Mouse (Mus musculus) left cerebral cortex, adult 9 months (tissue): Measurements from ENCODE around the gene Olfr125.

Source experiments
- DNase-seq, 2 experiments: peaks; one replicate each; pipeline ENCODE4 v3.0.0; 2022; ENCODE audit warnings: low spot score in 2 of 2

Olfr125 gene

DNA sequence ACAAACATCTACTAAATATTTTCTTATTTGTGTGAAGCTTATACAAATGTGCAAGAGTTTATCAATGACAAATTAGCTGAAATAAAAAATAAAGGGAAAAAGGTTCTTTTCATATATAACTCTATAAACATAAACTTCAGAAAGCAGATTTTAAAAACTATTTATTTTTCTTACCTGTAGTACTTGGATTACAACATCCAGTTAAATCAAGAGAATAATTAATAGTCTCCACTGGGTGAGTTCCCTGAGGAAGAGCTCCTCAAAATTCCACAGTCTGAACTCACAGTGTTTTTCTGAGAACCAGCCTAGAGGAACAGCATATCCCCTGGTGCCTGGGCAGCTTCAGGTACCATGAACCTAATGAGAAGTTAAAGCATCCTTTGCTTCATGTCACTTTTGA lies at the start of gene Olfr125:
Gene Olfr125, plus strand, starts transcription at position 301 of the 400 bp plus-strand sequence.
- no peak for DNase-seq

- no peak for DNase-seq
Observed at GRCm38 (mm10) chr17:37793229-37793628, 39.5 kb upstream of the Olfr125 start, which contains the start of gene Olfr123. TSS of gene Olfr123 (plus strand) at chr17:37793529.

GRCm38 (mm10) chr17:37799588-37799987 lies 33.2 kb upstream of the Olfr125 start, which contains the start of gene Olfr124:
TSS of gene Olfr124 (plus strand) at chr17:37799888.
- no peak for DNase-seq

DNA sequence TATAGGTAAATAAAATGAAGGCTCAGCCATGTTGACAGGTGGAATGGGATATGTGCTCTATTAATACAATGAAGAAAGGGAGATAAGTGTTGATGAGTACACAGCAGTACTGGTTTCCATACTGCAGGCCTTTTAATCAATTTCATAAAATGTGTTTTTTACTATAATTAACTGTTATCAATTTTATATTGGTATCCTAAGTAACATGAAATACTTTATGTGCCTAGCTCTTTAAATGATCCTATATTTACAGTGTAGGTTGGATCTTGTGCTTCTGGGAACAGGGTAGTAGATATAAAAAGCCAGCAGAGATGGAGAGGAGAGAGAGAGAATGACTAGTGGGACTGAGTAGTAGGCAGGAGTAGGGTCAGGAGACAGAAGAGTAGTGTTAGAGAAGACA lies 14.4 kb downstream of the Olfr125 start, which contains the start of gene Olfr126:
Gene Olfr126, plus strand, starts transcription at position 301 of the 400 bp plus-strand sequence.
- DNase-seq = no peak

- no peak for DNase-seq
Observed at GRCm38 (mm10) chr17:37863901-37864300, 31.2 kb downstream of the Olfr125 start.

- DNase-seq = no peak
Observed at GRCm38 (mm10) chr17:37869676-37870205, 37.0 kb downstream of the Olfr125 start.

DNA sequence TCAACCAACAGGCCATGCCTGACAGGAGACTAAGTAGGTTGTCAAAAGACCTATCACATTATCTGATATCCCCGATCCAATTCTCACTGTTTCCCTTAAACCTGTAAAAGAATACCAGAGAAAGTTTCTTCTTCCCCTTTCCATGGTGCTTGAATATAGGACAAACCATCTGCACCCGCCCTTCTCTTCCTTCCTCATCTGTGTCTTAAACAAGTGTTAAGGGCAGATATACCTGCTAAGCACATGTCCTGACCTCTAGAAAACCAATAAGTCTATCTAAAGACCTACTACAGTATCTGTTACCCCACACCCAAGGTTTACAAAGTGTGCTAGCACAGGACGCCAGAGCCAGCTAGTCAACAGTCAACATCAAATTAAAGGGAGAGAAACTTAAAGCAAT lies 41.1 kb downstream of the Olfr125 start:
- DNase-seq = no peak
